Mouse (Mus musculus) hindbrain, embryonic 11.5 days (tissue): ENCODE measurements around the gene Ttc28. TPM values are rescaled to one million over a fixed set of nuclear protein-coding genes. Genes with fewer than 3 reads are reported as not detected.
A peak's percentile ranks its signal among the peaks of the same experiment; 100 is the strongest.

Experiments used
- ATAC-seq: fragments of 200-750 bp; cut with Nextera tagmentation; 2 replicates; pipeline ENCODE4 v1.8.0; 2017; ENCODE audit warnings: mild to moderate bottlenecking, moderate TSS enrichment, moderate library complexity; ENCODE audit not compliant: low FRiP score
- DNase-seq: peaks from one replicate; pipeline ENCODE4 v3.0.0-alpha.2; 2015; ENCODE audit warnings: low spot score
- H3K27ac ChIP-seq: fragments of 300-500 bp; sonication (generic); 2 replicates; pipeline ENCODE4 v1.5.1; 2014; ENCODE audit warnings: mild to moderate bottlenecking, low read depth, low read length
- H3K27me3 ChIP-seq: fragments of 300-500 bp; sonication (generic); 2 replicates; pipeline ENCODE4 v1.6.1; 2014; ENCODE audit warnings: mild to moderate bottlenecking, low read length, moderate library complexity, mixed read lengths; ENCODE audit not compliant: control insufficient read depth, insufficient read depth
- H3K36me3 ChIP-seq: fragments of 300-500 bp; sonication (generic); 2 replicates; pipeline ENCODE4 v1.6.1; 2014; ENCODE audit warnings: mild to moderate bottlenecking, low read length, moderate library complexity, mixed read lengths; ENCODE audit not compliant: control insufficient read depth, insufficient read depth
- H3K4me1 ChIP-seq: fragments of 300-500 bp; sonication (generic); replicated peaks from 2 replicates; pipeline ENCODE4 v1.6.1; 2014; ENCODE audit warnings: low read length, mixed read lengths; ENCODE audit not compliant: control insufficient read depth, insufficient read depth
- H3K4me2 ChIP-seq: fragments of 300-500 bp; sonication (generic); replicated peaks from 2 replicates; pipeline ENCODE4 v1.6.1; 2014; ENCODE audit warnings: mild to moderate bottlenecking, low read depth, low read length
- H3K4me3 ChIP-seq: fragments of 300-500 bp; sonication (generic); 2 replicates; pipeline ENCODE4 v1.5.1; 2014; ENCODE audit warnings: low read depth, low read length
- H3K9ac ChIP-seq: fragments of 300-500 bp; sonication (generic); 2 replicates; pipeline ENCODE4 v1.6.1; 2014; ENCODE audit warnings: low read depth, low read length
- H3K9me3 ChIP-seq: fragments of 300-500 bp; sonication (generic); 2 replicates; pipeline ENCODE4 v1.6.1; 2016; ENCODE audit warnings: low read length; ENCODE audit not compliant: control insufficient read depth
- WGBS: fragments of 180-500 bp; shearing (Covaris S2); extraction: QIAGEN DNeasy Blood & Tissue Kit; methylation state at CpG from one replicate; pipeline ENCODE4 v1.1.7; 2014; 5-methylcytosine and 5-hydroxymethylcytosine counted together
- polyA plus RNA-seq: library from polyadenylated mRNA; unstranded; fragments of >200 nt; fragmentation: Nextera tagmentation; extraction: Ambion mirVana; gene quantifications from 2 replicates; pipeline ENCODE4 v1.2.1, GENCODE M21; 2014

Ttc28 gene
- polyA plus RNA-seq, 1 experiment from 2014 or later = 15.6 TPM

DNA sequence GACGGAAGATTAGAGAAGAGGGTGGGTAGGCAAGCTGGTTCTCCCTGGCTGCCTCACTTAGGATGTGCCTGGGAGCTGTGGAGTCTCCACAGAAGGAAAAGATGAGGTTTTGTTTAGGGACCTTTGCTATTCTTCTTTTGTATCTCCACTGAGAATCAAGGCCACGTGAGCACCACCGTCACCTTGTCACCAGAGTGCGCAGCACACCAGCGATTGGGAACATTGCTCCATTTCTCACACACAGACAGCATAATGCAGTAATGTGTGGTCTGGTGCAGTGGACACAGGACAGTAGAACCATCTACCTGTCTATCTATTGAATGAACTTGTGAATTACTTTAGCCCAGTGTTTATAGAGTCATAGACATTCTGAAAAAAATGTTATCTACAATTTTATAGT lies 121.3 kb downstream of the Ttc28 start:
- Histone ChIP-seq H3K4me1 (no peaks in the 10 kb centered on the region), H3K4me3 (no peak overlapping the region), H3K36me3 (no peaks in the 10 kb centered on the region), H3K27ac (no peak overlapping the region), H3K4me2 (no peak overlapping the region), H3K9me3 (no peaks in the 10 kb centered on the region), H3K9ac (no peak overlapping the region), H3K27me3 (no peaks in the 10 kb centered on the region)
- DNase-seq = no peak
- WGBS = 78% methylated on average over 5 of the region's 5 CpGs
- ATAC-seq = no peak

DNA sequence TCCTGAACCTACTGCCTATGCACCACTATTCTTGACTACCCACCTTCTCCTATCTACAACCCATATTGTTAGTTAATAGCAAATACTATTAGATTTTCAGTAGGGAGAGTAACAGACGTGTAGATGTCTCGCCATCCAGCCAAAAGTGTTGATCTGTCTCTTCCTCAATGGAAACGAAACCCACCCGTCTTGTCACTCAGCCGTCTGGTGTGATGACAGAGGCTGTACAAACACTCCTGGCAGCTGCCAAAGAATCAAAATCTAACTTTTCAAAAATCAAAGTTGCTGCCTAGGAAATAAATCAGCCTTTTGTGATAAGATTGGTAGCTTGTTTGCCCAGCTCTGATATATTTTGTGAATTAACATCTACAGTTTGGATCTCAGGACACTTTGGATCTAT lies 123.6 kb downstream of the Ttc28 start:
- Histone ChIP-seq H3K9ac (no peak overlapping the region), H3K4me3 (no peak overlapping the region), H3K9me3 (no peaks in the 10 kb centered on the region), H3K4me1 (no peaks in the 10 kb centered on the region), H3K36me3 (no peaks in the 10 kb centered on the region), H3K27me3 (no peaks in the 10 kb centered on the region), H3K4me2 (no peak overlapping the region), H3K27ac (no peak overlapping the region)
- DNase-seq (no peak), ATAC-seq (no peak)
- 88% methylated on average over 5 of the region's 5 CpGs for WGBS

DNA sequence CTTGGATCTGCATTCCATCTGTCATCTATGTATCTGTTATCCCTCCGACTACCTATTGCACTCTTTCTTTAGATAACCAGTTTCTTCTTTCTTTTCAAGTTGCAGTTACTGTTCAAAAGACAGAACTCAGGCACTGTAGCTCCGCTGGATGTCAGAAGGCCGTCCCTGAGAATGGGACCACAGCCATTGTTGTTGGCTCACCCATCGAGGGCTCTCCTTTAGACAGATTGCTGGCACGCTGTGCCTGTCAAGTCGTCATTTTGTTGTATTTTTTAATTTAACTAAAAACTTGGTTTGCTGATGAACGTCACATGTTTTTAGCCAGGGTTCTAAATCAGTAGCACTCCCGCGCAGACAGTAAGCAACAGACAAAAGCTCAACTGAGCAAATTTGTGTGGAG lies 124.1 kb downstream of the Ttc28 start:
- Histone ChIP-seq H3K4me3 (no peak overlapping the region), H3K4me2 (no peak overlapping the region), H3K36me3 (no peaks in the 10 kb centered on the region), H3K9ac (no peak overlapping the region), H3K9me3 (no peaks in the 10 kb centered on the region), H3K27me3 (no peaks in the 10 kb centered on the region), H3K4me1 (no peaks in the 10 kb centered on the region), H3K27ac (no peak overlapping the region)
- DNase-seq (no peak), ATAC-seq (no peak)
- 90% methylated on average over 9 of the region's 9 CpGs for WGBS

DNA sequence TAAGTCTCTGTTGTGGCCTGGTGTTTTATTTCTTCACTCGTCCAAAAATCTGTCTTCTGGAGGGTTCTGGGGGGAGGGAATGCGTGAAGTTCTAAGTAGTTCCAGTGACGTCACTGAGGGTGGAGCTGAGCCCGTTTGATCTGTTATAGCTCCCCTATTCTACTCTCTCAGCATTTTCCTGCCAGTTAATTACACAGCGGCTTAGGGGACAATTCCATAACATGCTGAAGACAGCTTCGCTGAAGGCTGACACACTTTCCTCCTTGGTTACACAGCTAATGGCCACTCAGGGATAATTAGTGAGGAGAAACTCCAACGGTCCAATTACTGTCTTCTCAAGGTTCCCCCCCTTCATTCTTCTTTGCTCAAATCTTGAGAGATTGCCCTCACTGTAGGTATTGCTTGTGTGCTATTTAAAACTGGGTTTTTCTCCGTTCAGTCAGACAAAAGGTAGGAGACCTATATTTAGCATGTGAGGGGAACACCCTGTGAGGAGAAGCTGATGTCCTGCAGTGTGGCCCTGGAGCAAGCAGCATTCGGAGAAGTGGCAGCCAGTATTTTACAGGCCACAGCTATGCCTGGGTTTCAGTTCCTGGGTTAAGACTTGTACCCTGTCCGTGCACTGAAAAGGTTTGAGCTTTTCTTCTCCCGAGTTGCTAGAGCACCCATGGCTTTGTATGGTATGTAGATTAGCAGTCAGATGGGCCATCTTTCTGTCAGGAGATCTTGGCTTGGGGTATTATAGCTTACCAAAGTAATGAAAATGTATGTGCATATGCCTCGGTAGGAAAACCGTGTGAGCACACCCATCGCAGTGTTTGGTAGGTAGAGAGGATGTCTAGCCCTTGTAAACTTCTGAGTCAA lies 126.9 kb downstream of the Ttc28 start:
- ATAC-seq = no peak
- H3K27ac ChIP-seq = no peak overlapping the region

DNA sequence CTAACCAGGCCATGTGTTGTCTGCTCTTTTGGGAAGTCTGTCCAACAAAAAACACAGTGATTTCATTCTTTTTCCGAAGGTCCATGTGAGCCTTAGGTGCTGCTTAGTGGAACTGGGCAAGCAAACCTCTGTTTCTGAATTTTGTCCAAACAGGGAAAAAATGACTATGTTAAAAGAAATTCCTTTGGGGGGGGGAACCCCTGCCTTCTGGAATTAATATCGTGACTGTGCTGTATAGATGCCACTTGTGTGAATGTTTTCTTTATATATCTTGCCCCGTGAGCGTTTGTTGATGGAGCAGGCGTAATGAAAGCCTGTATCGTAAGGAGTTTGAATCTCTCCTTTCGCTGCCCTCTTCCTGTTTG lies 127.5 kb downstream of the Ttc28 start:
- Histone ChIP-seq H3K27me3 (no peaks in the 10 kb centered on the region), H3K4me3 (no peak overlapping the region), H3K27ac (no peak overlapping the region), H3K36me3 (no peaks in the 10 kb centered on the region), H3K4me1 (no peaks in the 10 kb centered on the region), H3K9me3 (no peaks in the 10 kb centered on the region), H3K9ac (no peak overlapping the region), H3K4me2 (no peak overlapping the region)
- ATAC-seq (no peak), DNase-seq (no peak)
- 70% methylated on average over 7 of the region's 7 CpGs for WGBS

More for the DNA sequence above, 126.9 kb downstream of the Ttc28 start:
- H3K4me2 ChIP-seq = no peak overlapping the region
- no peaks in the 10 kb centered on the region for H3K36me3 ChIP-seq
- no peak overlapping the region for H3K4me3 ChIP-seq
- no peaks in the 10 kb centered on the region for H3K27me3 ChIP-seq
- H3K9me3 ChIP-seq = no peaks in the 10 kb centered on the region
- DNase-seq = peak; percentile 6
- no peaks in the 10 kb centered on the region for H3K4me1 ChIP-seq
- 70% methylated on average over 14 of the region's 14 CpGs for WGBS
- no peak overlapping the region for H3K9ac ChIP-seq

DNA sequence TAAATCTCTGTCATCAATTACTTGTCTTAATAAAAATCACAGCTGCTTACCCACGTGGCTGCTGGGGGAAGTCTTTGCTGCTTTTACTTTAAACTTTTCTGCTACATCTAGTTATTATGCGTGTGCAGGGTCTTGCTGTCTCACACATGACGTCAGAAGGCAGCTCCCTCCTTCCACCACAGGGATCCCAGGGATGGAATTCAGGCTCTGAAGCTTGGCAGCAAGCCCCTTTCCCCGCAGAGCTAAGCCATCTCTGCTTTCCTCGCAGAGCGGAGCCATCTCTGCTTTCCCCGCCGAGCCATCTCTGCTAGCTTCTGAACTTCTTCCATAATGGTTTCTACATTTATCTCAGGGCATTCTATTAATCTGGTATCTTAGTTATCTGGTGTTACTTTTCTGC lies 128.3 kb downstream of the Ttc28 start:
- H3K27me3 ChIP-seq = no peaks in the 10 kb centered on the region
- no peak overlapping the region for H3K27ac ChIP-seq
- no peak overlapping the region for H3K9ac ChIP-seq
- H3K4me1 ChIP-seq = no peaks in the 10 kb centered on the region
- no peaks in the 10 kb centered on the region for H3K9me3 ChIP-seq
- H3K4me2 ChIP-seq = no peak overlapping the region
- ATAC-seq = no peak
- DNase-seq = no peak
- 66% methylated on average over 8 of the region's 8 CpGs for WGBS
- H3K4me3 ChIP-seq = no peak overlapping the region
- no peaks in the 10 kb centered on the region for H3K36me3 ChIP-seq

DNA sequence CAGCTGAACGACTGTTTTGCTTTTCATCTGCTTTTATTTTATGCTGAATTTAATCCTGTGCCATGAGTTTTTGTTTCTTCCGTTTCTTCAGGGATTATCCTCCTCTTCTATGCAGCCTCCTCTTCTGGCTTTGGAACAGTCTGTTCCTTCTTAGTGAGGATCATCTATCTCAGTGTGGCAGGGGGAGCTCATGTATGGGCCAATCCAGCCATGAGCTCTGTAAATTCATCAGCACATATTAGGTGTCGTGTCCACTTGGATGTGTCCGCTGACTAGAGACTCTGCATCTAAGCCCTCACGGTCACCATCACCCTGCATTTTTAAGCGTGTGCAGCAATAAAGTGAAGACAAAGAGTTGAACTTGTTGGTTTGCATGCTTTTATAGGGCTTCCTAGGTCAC lies 128.8 kb downstream of the Ttc28 start:
- Histone ChIP-seq H3K4me2 (no peak overlapping the region), H3K27me3 (no peaks in the 10 kb centered on the region), H3K27ac (no peak overlapping the region), H3K9me3 (no peaks in the 10 kb centered on the region), H3K9ac (no peak overlapping the region), H3K4me1 (no peaks in the 10 kb centered on the region), H3K4me3 (no peak overlapping the region), H3K36me3 (no peaks in the 10 kb centered on the region)
- no peak for ATAC-seq
- no peak for DNase-seq
- 90% methylated on average over 6 of the region's 6 CpGs for WGBS

DNA sequence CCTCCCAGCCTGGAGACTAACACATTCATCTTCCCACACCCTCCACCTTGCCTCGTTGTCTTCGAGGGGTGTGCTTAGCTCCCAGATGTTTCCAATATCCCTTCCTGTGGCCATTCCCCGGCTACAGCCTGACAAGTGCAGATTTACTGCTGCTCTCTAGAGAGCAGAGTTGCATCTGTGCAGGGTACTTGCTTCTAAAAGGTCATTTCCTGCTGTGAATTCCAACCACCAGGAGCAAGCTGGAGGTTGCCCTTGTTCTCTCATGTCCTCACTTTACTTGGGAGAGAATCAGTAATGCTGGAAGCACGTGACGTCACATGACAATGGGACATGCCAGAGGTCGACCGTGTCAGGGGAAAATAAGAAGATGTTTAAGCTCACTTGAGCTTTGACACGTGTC lies 131.7 kb downstream of the Ttc28 start:
- Histone ChIP-seq H3K27me3 (no peaks in the 10 kb centered on the region), H3K4me1 (no peaks in the 10 kb centered on the region), H3K36me3 (no peaks in the 10 kb centered on the region), H3K27ac (peak overlapping the region; percentile 31), H3K4me3 (no peak overlapping the region), H3K4me2 (no peak overlapping the region), H3K9ac (no peak overlapping the region), H3K9me3 (no peaks in the 10 kb centered on the region)
- 38% methylated on average over 8 of the region's 8 CpGs for WGBS
- ATAC-seq (no peak), DNase-seq (peak; percentile 26)

DNA sequence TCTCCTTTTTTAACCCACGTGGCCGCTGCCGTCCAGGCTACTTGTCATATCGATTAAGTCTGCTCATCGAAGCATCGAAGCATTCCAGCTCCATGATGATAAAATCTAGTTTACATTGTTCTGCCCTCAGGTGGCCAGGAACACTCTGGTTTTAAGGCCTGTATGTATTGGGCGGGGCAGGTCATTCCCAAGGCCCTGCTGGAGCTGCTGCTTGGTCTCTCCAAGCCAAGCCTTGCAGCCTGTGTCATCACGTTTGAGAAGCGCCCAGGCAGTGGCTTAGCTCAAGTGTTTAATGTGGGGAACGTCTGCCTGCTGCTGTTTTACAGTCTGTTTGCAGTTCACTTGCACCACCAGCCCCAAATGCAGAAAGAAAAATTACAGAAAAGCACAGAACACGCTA lies 132.5 kb downstream of the Ttc28 start:
- Histone ChIP-seq H3K27me3 (no peaks in the 10 kb centered on the region), H3K4me1 (no peaks in the 10 kb centered on the region), H3K9ac (no peak overlapping the region), H3K36me3 (no peaks in the 10 kb centered on the region), H3K4me3 (no peak overlapping the region), H3K9me3 (no peaks in the 10 kb centered on the region), H3K27ac (no peak overlapping the region), H3K4me2 (no peak overlapping the region)
- DNase-seq = no peak
- ATAC-seq = no peak
- WGBS = 79% methylated on average over 11 of the region's 11 CpGs
